Mouse (Mus musculus) MEL (cell line): ENCODE measurements around the gene Nrarp.

ENCODE experiments used
- CHD1 ChIP-seq: IDR thresholded peaks from 2 replicates; pipeline ENCODE4 v1.6.1; 2012; ENCODE audit warnings: low read depth, mild to moderate bottlenecking, inconsistent platforms, low read length, improper control_type of control experiment
- CTCF ChIP-seq, 3 experiments: IDR thresholded peaks in 2 of 3; conservative IDR thresholded peaks in 1 of 3; 2 replicates each; pipeline ENCODE4 v1.5.1; 2011 to 2012; ENCODE audit warnings: low read length in 3 of 3, low read depth in 2 of 3, mild to moderate bottlenecking in 2 of 3, improper control_type of control experiment in 1 of 3, inconsistent platforms in 1 of 3, mixed read lengths in 1 of 3, moderate library complexity in 1 of 3; ENCODE audit not compliant: control insufficient read depth in 1 of 3, insufficient read depth in 1 of 3, poor library complexity in 1 of 3, severe bottlenecking in 1 of 3
- EP300 ChIP-seq, 2 experiments: IDR thresholded peaks; 2 replicates each; pipeline ENCODE4 v1.6.1; 2011; ENCODE audit warnings: improper control_type of control experiment in 2 of 2, low read length in 2 of 2, low read depth in 1 of 2, mild to moderate bottlenecking in 1 of 2
- MAX ChIP-seq: IDR thresholded peaks from 2 replicates; pipeline ENCODE4 v1.6.1; 2011; ENCODE audit warnings: low read length, improper control_type of control experiment
- MYC ChIP-seq: IDR thresholded peaks from 2 replicates; pipeline ENCODE4 v1.6.1; 2011; ENCODE audit warnings: low read depth, mild to moderate bottlenecking, low read length, improper control_type of control experiment, moderate library complexity
- NELFE ChIP-seq: IDR thresholded peaks from 2 replicates; pipeline ENCODE4 v1.6.1; 2011; ENCODE audit warnings: low read depth, low read length, improper control_type of control experiment
- POLR2AphosphoS2 ChIP-seq: IDR thresholded peaks from 2 replicates; pipeline ENCODE4 v1.6.1; 2011; ENCODE audit warnings: low read length, improper control_type of control experiment
- SMC3 ChIP-seq: IDR thresholded peaks from 2 replicates; pipeline ENCODE4 v1.6.1; 2011; ENCODE audit warnings: low read depth, low read length, improper control_type of control experiment
- USF1 ChIP-seq: IDR thresholded peaks from 2 replicates; pipeline ENCODE4 v1.6.1; 2014; ENCODE audit warnings: low read depth, mild to moderate bottlenecking, inconsistent platforms, low read length, improper control_type of control experiment, moderate library complexity
- ZNF384 ChIP-seq: IDR thresholded peaks from 2 replicates; pipeline ENCODE4 v1.6.1; 2012; ENCODE audit warnings: low read depth, mild to moderate bottlenecking, inconsistent platforms, low read length, improper control_type of control experiment

DNA sequence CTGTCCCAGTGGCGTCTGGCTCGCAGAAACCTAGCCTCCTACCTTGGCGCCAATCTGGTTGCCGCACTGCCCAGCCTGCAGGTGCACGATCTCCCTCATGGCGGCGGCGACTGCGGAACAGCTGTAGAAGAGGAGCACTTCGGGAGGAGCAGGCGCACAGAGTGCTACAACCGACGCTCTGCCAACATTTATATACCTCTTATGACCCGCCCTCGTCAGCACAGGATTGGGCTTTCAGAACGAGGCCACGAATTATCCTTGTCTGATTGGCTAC lies 43.9 kb downstream of the Nrarp start, which contains the start of gene Tubb4b:
- TF ChIP-seq SMC3 (no peak), ZNF384 (no peak), POLR2AphosphoS2 (peak; percentile 100), USF1 (no peak), EP300 (IDR thresholded peaks at IDR 0.05; ENCODE audit: low read depth in 1 of 2, low read length in 2 of 2) (no peak), CTCF (IDR thresholded peaks at IDR 0.05 in 2 of 3, conservative IDR thresholded peaks at IDR 0.05 in 1 of 3; ENCODE audit: control insufficient read depth in 1 of 3, insufficient read depth in 1 of 3, low read depth in 2 of 3, low read length in 3 of 3, poor library complexity in 1 of 3, severe bottlenecking in 1 of 3) (no peak), MYC (peak; percentile 79), MAX (no peak; the same call in 1 of the 2 replicates), CHD1 (no peak), NELFE (peak; percentile 99)
